Mouse (Mus musculus): ENCODE data around the gene Slc11a1.

DNA sequence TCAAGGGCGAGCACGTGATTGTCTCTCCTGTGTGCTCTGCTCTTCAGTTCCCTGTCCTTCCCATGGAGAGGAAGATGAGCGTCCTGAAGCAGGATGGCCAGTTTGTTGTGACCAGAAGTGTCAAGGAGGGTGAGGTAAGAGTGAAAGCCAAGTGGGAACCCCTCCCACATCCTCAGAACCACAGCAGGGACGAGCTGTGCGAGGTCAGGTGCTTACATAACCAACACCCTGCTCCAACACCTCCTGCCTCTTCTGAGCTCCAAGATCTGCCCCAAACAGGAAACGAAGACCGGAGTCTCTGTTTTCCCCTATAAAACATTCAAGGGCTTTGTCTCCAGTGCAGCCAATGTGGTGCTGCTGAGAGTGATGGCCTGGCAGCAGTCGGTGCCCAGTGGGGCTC, 10.7 kb upstream of the Slc11a1 start:
- no peak for TF ChIP-seq CTCF (IDR thresholded peaks at IDR 0.05; ENCODE audit: low read depth)
- no peak for TF ChIP-seq EP300 (IDR thresholded peaks at IDR 0.05; ENCODE audit: low read depth)

Data from heart, postnatal 0 days (tissue).